Mouse (Mus musculus) CD8-positive naive resting alpha-beta T cell, adult 2 months (primary cell): ENCODE results near the gene Olfr93.
"Not testable (repeated sequence)": the region's sequence is repeated elsewhere in the genome, so short reads cannot be mapped to it uniquely, and the experiment has no call there.

ENCODE experiments used
- DNase-seq, 2 experiments: peaks; one replicate each; pipeline ENCODE4 v3.0.0; 2022; ENCODE audit warnings: low read depth in 2 of 2, low spot score in 2 of 2

Gene Olfr93

GRCm38 (mm10) chr17:37161394-37161793, at the start of gene Olfr93:
TSS of gene Olfr93 (minus strand) at chr17:37161494.
- no peak for DNase-seq

- DNase-seq: no peak
These were observed 42.6 kb upstream of the Olfr93 start for GRCm38 (mm10) chr17:37203917-37204236.

- peak; percentile 29 to 64 for DNase-seq
These were observed 42.1 kb upstream of the Olfr93 start for GRCm38 (mm10) chr17:37203206-37203916.

GRCm38 (mm10) chr17:37200894-37201293, 39.6 kb upstream of the Olfr93 start, which contains the start of gene Olfr94:
TSS of gene Olfr94 (minus strand) at chr17:37200994.
- DNase-seq: no peak

- DNase-seq: no peak
These were observed 35.8 kb upstream of the Olfr93 start for GRCm38 (mm10) chr17:37196845-37197724.

- no peak for DNase-seq
These were observed 33.5 kb upstream of the Olfr93 start for GRCm38 (mm10) chr17:37194782-37195181.

GRCm38 (mm10) chr17:37193656-37194055, 32.4 kb upstream of the Olfr93 start, which contains the start of gene Ubd:
TSS of gene Ubd (plus strand) at chr17:37193892.
- DNase-seq: no peak

GRCm38 (mm10) chr17:37193032-37193431, 31.7 kb upstream of the Olfr93 start:
- no peak for DNase-seq

- DNase-seq: no peak
These were observed 29.4 kb upstream of the Olfr93 start for GRCm38 (mm10) chr17:37190711-37191110.

- DNase-seq: no peak
These were observed 24.2 kb upstream of the Olfr93 start for GRCm38 (mm10) chr17:37185474-37185873.

- DNase-seq: not testable (repeated sequence)
These were observed 29.9 kb downstream of the Olfr93 start for GRCm38 (mm10) chr17:37131366-37131765.

GRCm38 (mm10) chr17:37119988-37120387, 41.3 kb downstream of the Olfr93 start, which contains the start of gene Olfr92:
TSS of gene Olfr92 (minus strand) at chr17:37120088.
- no peak for DNase-seq

GRCm38 (mm10) chr17:37098178-37098577, 63.1 kb downstream of the Olfr93 start, which contains the start of gene Olfr91:
TSS of gene Olfr91 (minus strand) at chr17:37098278.
- no peak for DNase-seq

GRCm38 (mm10) chr17:37093289-37093688, 68.0 kb downstream of the Olfr93 start:
- DNase-seq: no peak

- no peak for DNase-seq
These were observed 69.1 kb downstream of the Olfr93 start for GRCm38 (mm10) chr17:37092198-37092597.
